Mouse (Mus musculus) bone marrow, adult 2 months (tissue): ENCODE data around the gene Fkbp8.

ENCODE experiments used
- CTCF ChIP-seq: fragments of 200-500 bp; IDR thresholded peaks from 2 replicates; pipeline ENCODE4 v1.5.1; 2011; ENCODE audit warnings: low read length, control low read depth; ENCODE audit not compliant: control insufficient read depth, insufficient read depth
- POLR2A ChIP-seq: fragments of 200-500 bp; IDR thresholded peaks from 2 replicates; pipeline ENCODE4 v1.6.1; 2011; ENCODE audit warnings: low read depth, mild to moderate bottlenecking, control low read depth, low read length, borderline replicate concordance; ENCODE audit not compliant: control insufficient read depth

DNA sequence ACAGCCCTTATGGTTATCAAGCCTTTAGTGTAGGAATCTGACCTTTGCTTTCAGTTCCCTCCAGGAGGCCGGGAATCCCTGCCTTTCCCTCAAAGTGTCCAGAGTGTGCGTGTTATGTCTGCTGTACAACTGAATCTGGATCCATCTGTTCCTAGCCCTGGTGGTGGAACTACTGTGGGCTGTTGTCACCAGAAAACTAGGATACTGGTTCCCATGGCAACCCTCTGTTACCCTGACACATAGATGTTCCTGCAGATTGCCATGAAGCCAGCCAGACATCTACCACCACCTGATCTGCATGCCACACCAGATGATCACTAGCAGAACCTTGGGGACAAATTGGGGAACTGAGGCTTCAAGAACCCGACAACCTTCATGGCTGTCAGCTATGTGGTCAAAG, 45.6 kb upstream of the Fkbp8 start:
- TF ChIP-seq CTCF: no peak
- TF ChIP-seq POLR2A: no peak
